Mouse (Mus musculus) embryonic facial prominence, embryonic 12.5 days (tissue): ENCODE measurements around the gene Foxa2. TPM values are rescaled to one million over a fixed set of nuclear protein-coding genes. Genes with fewer than 3 reads are reported as not detected.

Experiments
- microRNA-seq: library from miRNA; unstranded; fragments of <30 nt; microRNA quantifications from one replicate; pipeline ENCODE4, GENCODE M21; 2017
- polyA plus RNA-seq: library from polyadenylated mRNA; unstranded; fragments of >200 nt; fragmentation: Nextera tagmentation; extraction: Ambion mirVana; gene quantifications from 2 replicates; pipeline ENCODE4 v1.2.1, GENCODE M21; 2016

The Foxa2 gene
- polyA plus RNA-seq, 1 experiment from 2014 or later = 1.0 TPM

Small RNA genes lying within 50 kb of the gene (microRNA-seq; reads per million reads assigned to microRNA genes)
- gene Gm27420 = not detected
